Mouse (Mus musculus): ENCODE data around the gene Wipf3.

Wipf3 gene

GRCm38 (mm10) chr6:54429447-54430194, at the start of gene Wipf3:
TSS of gene Wipf3 (plus strand) at chr6:54429603.
- in situ Hi-C loops (cut with MboI; ENCODE audit: low sequenced_read_pairs), result no loop called here

- in situ Hi-C loops (cut with MboI; ENCODE audit: low sequenced_read_pairs), result no loop called here
These were observed 46.8 kb upstream of the Wipf3 start for GRCm38 (mm10) chr6:54382636-54383035.

DNA sequence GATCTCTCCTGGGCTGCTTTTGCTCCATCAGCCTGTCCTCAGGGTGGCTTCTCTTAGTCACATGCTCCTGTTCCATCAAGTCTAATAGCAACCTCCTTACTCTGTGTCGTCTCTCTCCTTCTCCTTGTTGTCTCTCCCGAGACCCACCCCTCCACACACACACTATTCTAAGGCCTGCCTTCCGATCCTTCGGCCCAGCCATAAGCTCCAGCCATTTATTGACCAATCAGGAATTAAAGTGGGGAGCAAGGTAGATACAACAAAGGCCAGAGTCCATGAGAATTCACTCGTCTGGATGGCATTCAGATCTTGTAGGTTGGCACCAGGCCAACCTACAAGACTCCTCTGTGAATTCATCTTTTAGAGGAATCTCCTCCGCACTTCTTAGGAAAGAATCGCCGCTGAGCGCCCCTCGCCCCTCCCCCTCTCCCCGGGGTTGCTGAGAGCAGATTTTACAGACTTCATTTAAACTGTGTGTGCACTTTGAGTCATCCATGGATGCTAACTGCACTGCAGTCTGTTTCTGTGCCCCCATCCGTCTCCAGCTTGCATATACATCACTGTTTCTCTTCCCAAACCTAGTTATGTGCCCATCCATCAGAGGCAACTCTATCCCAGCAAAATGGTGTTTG, 45.4 kb upstream of the Wipf3 start:
- in situ Hi-C loops (cut with MboI; ENCODE audit: low sequenced_read_pairs), result no loop called here

DNA sequence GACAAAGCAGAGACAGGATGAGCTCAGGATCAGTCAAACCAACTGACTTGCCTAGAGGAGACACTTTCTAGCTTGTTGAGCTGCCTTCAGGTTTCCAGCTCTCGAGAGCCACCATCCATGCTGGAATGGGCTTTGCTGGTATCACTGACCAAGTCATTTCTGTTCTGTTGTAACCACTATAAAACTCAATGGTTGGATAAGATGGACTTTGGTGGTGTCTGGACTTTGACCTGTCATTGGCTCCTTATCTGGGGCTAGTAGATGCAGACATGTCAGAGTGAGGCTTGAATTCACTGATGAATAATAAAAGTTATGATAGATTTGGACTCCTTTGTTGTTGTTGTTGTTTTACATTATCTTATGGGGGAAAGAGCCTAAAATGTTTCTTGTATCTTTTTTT, 44.6 kb upstream of the Wipf3 start:
- in situ Hi-C loops (cut with MboI; ENCODE audit: low sequenced_read_pairs), result no loop called here

DNA sequence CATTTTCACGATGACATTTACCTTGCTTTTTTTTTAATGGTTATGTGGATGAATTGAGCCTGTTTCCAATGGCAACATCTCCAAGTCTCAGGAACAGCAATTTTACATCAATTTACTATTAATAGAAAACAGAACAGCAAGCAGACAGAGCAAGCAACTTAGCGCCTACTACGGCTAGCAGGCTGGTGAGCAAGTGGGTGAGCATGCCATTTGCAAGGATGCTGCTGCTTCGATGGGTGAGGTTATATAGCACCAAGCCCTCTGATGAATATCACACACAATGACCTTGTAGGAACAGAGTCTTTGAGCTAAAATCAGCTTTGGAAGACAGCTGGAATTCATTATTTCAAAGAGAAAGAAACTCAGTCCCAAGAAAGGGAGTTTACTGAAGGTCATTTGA, 43.0 kb upstream of the Wipf3 start:
- in situ Hi-C loops (cut with MboI; ENCODE audit: low sequenced_read_pairs), result no loop called here

DNA sequence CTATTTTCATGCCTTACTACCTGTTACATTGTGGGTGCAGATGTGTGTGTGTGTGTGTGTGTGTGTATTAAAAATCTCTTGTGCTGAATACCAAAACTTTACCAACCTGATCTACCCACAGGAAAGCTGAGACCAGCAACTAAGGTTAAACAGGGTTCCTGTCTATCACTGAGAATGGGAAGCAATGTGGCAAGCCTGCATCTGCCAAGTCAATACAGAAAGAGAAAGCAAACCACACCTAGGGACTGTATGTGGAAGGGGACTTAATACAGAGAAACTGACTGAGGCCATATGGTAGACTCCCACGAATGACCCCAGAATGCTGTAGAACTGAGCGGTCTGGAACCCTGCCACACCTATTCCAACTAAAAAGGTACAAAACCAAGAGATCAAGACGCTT, 42.4 kb upstream of the Wipf3 start:
- in situ Hi-C loops (cut with MboI; ENCODE audit: low sequenced_read_pairs), result no loop called here

DNA sequence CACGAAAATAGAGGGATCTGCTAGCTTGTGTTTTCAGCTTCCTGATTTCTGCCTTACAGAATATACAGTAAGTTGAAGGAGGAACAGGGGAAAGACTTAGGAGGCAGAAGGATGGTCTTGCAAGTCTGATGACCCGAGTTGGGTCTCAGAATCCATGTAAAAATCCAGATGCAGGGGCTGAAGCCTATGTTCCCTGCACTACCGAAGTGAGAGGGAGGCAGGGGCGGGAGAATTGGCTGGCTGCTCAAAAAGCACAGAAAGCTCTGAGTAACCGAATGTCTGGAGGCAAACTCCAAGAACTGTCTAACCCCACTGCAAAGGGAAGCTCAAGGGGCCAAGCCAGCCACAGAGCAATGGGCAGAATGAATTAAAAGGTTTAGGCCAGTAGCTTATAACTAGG, 41.7 kb upstream of the Wipf3 start:
- in situ Hi-C loops (cut with MboI; ENCODE audit: low sequenced_read_pairs), result no loop called here

GRCm38 (mm10) chr6:54388690-54389275, 40.6 kb upstream of the Wipf3 start:
- in situ Hi-C loops (cut with MboI; ENCODE audit: low sequenced_read_pairs), result no loop called here

- in situ Hi-C loops (cut with MboI; ENCODE audit: low sequenced_read_pairs), result loop anchor here (10.0 kb wide), 1 partner anchor 113 kb away; no protein-coding TSS in a partner anchor
These were observed 37.6 kb upstream of the Wipf3 start for GRCm38 (mm10) chr6:54391765-54392164.

DNA sequence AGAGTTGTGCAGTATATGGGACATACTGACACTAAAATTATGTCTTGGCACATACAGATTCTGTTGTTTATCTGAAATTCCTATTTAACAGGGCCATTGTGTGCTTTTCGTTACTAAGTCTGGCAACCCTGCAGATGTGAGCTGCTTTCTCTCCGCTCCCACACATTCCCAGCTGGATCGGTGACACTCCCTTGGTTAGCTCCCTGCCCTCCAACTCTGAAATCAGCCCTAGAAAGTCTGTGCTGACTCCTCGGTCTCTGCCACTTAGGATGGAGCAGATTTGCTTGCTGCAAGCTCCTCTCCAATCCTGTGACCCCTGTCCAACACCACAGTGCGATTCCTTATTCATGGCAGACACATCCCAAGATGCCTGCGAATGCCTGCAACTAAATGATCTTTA, 35.5 kb upstream of the Wipf3 start:
- in situ Hi-C loops (cut with MboI; ENCODE audit: low sequenced_read_pairs), result loop anchor here (10.0 kb wide), 1 partner anchor 111 kb away; no protein-coding TSS in a partner anchor

DNA sequence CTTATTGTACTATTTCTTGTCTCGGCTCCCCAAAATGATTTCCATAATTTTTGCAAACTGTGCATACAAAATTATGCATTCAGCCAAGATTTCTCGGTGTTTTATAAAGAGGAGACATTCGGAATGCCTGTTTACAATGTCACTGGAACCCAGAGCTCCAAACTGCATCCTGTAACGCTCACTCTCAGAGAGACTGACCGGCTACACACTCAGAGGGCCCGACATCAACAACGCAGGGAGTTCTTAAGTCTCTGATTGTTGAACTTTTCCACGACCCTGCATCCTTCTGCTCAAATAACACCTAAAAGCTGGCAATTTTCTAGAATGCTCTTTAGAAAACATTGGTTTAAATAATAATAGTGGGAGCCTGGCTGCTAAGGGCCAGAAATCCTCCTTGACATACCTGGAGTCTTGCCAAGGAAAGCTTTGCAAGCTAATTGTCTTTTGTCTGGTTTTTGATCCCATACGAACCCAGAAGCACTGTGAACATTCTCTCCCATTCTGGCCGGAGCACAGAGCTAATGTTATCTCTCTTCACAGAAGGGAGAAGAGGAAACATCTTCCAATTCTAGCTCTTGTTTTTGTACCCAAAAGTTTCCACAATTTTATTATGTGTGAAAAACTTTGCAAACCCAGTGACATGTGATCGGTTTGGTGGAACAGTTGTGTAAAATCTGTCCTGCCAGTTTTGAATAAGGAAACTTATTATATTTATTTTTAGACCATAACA, 30.0 kb upstream of the Wipf3 start:
- in situ Hi-C loops (cut with MboI; ENCODE audit: low sequenced_read_pairs), result loop anchor here (10.0 kb wide), 1 partner anchor 105 kb away; no protein-coding TSS in a partner anchor

- in situ Hi-C loops (cut with MboI; ENCODE audit: low sequenced_read_pairs), result no loop called here
These were observed 27.9 kb upstream of the Wipf3 start for GRCm38 (mm10) chr6:54401503-54401902.

- in situ Hi-C loops (cut with MboI; ENCODE audit: low sequenced_read_pairs), result no loop called here
These were observed 24.5 kb upstream of the Wipf3 start for GRCm38 (mm10) chr6:54404916-54405315.

GRCm38 (mm10) chr6:54406116-54406515, 23.3 kb upstream of the Wipf3 start:
- in situ Hi-C loops (cut with MboI; ENCODE audit: low sequenced_read_pairs), result no loop called here

DNA sequence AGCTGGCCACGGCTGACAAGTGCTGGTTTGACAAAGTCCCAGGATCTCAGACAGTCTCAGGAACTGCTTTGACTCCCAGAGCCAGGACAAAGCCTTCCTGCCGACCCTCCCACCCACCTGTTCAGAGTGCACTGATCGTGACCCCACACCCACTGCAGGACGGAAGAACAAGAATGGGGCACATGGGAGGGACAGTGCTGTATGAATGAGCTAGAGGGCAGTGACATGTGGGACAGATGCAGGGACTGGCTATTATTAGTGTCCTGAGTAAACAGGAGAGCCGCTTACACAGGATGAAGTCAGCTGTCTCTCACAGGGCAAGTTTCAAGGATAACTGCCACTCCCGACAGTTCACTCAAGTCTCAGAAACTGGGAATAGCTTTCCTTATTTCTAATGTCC, 20.1 kb upstream of the Wipf3 start:
- in situ Hi-C loops (cut with MboI; ENCODE audit: low sequenced_read_pairs), result no loop called here

DNA sequence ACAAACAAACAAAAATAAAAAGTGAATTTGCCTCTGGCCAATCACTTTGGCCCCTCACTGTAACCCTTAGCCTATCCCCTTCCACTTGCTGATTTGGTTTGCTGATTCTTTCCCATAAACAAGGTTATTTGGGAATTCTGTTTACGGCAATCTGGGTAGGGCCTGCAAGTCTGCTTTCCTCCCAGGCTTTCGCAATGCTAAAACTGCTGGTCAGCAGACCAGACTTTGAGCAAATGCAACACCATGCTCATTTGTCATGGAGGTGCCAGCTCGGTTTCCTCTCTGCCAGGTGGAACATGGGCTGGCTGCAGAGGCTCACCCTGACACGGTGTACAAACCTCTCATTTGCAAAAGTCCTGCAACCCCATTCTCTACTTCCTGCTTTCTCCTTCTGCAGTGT, 19.0 kb upstream of the Wipf3 start:
- in situ Hi-C loops (cut with MboI; ENCODE audit: low sequenced_read_pairs), result no loop called here

GRCm38 (mm10) chr6:54411591-54411990, 17.8 kb upstream of the Wipf3 start:
- in situ Hi-C loops (cut with MboI; ENCODE audit: low sequenced_read_pairs), result no loop called here

- in situ Hi-C loops (cut with MboI; ENCODE audit: low sequenced_read_pairs), result no loop called here
These were observed 16.5 kb upstream of the Wipf3 start for GRCm38 (mm10) chr6:54412879-54413278.

- in situ Hi-C loops (cut with MboI; ENCODE audit: low sequenced_read_pairs), result no loop called here
These were observed 4.2 kb upstream of the Wipf3 start for GRCm38 (mm10) chr6:54425230-54425629.

- in situ Hi-C loops (cut with MboI; ENCODE audit: low sequenced_read_pairs), result no loop called here
These were observed 455 bp upstream of the Wipf3 start for GRCm38 (mm10) chr6:54428850-54429446.

DNA sequence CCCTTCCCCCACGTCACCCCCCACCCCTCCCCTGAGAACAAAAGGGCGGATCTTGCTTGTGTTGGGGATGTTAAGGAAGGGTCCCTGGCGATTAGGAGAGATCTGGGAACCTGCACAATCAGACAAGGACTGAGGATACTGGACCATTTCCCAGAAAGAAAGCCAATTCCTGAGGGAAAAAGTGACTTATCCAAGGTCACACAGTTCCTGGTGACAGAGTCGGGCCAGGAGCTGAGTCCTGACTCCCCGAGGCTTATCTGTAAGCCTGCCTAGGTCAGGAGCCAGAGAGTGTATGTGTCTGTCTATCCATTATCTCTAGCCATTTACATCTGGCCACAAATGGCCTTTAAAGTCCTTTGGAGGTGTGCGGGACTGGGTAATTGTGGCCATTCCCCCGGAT, 818 bp downstream of the Wipf3 start:
- in situ Hi-C loops (cut with MboI; ENCODE audit: low sequenced_read_pairs), result no loop called here

Data from CH12F3 (cell line).